Mouse (Mus musculus) inflammation-experienced regulatory T-cells, adult 6 months (primary cell): ENCODE data around the gene Tdo2. TPM values are rescaled to one million over a fixed set of nuclear protein-coding genes. Genes with fewer than 3 reads are reported as not detected.
A peak's percentile ranks its signal among the peaks of the same experiment; 100 is the strongest.

Source experiments
- ATAC-seq: one replicate; pipeline ENCODE4 v1.8.0; 2017
- polyA plus RNA-seq, 3 experiments: library from polyadenylated mRNA; unstranded; fragments of 100-300 nt; shearing (Covaris generic); gene quantifications; one replicate each; pipeline ENCODE4 v1.2.1; 2017

The Tdo2 gene
- polyA plus RNA-seq = 1 to 10 TPM in 1 of 3 experiments, under 1 TPM in 2; 0.43 to 1.4 (median 0.69) TPM

DNA sequence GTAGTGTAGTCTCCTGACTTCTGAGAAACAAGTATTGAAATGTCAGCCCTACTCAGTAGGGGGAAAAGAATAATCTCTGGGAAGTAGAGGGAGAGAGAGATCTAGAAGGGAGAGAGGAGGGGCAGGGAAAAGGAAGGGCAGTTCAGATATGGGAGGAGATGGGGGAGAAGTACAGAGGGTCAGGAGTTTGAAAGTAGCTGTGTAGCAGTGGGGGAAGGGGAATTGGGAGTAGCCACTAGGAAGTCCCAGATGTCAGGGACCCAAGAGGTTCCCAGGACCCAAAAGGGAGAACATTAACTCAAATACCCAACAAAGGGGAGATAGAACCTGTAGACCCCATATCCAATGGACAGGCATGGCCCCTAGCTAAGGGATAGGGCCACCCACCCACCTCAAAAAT lies at the start of gene Tdo2:
Tdo2 (minus strand) TSS at position 101 of the 400 bp plus-strand sequence.
- no peak for ATAC-seq

DNA sequence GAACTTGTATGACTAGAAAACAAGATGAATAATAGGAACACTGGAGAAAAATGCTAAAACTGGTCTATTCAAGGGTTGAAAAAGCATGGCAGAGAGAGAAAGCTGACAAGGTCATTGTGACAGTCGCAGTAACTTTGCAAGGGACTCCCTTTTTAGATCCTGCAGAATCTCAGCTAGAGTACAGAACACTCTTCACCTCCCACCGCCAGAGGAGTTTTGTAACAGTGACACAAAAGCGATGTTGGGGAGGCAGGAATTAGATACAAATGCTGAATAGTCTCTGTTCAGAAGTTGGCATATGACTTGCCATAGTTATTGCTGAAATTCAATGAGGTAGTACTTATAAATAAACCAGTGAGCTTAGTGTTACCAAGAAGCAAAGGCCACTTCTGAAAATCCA lies 47.1 kb upstream of the Tdo2 start:
- no peak for ATAC-seq

DNA sequence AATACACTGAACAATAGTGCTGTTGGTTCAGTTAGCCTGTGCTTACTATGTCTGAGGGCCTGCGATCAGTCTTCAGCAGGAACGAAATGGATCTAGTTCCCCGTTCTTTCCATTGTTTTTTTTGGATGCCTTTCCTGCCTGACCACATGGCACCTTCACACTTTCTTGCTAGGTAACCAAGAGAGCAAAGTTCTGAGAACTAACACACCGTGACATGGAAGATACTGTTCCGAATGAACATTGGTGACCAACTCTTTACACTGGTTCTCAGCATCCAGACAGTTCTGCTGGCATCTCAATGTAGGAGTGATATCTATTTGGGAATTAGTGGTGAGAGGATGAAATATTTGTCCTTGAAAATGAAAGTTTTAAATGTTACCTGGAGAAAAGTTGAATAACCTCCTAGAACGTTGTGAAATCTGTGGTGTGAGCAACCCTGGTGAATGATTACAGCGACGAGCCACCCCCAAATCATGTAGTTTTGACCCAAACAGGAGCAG lies 46.5 kb upstream of the Tdo2 start:
- no peak for ATAC-seq

DNA sequence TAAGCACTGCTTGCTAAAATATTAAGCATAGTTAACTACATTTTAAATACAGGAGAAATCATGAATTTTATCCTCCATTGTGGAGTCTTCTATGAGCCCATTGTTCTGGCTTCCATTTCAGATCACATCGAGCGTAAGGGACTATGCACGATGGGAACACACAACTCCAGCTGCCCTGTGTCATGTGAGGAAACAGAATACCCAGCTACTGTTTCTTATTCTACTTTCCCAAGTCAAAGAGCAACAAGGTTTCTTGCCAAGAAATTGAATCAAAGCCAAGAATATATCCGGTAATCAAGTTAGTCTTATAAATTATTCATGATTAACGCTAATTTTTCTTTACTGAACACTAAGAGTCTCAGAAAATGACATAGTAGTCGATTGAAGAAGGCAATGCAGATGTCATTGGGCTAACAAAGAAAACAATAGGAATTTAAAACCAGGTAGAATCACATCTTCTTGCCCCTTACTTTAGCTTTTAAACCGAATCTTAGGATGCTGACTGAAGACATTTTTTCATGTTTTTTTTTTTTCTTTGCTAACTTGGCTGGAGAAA lies 38.2 kb upstream of the Tdo2 start:
- ATAC-seq = no peak

DNA sequence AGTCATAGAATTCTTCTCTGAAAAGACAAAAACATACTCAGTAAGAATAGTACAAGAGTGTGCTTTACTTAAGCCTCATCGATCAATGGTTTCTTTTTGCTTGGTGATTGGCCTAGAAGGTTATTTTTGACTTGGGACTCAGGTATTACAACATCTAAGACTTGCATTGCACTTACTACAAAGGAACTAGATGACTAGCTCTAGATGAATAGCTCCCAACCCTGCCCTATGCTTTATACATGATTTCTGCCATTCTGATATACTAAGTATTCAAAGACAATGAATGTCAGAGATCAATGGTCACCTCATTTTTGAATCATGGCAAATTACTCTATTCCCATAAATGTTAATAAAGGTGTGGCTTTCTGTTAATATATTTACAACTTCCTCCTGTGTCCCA lies 31.0 kb upstream of the Tdo2 start:
- ATAC-seq = no peak

DNA sequence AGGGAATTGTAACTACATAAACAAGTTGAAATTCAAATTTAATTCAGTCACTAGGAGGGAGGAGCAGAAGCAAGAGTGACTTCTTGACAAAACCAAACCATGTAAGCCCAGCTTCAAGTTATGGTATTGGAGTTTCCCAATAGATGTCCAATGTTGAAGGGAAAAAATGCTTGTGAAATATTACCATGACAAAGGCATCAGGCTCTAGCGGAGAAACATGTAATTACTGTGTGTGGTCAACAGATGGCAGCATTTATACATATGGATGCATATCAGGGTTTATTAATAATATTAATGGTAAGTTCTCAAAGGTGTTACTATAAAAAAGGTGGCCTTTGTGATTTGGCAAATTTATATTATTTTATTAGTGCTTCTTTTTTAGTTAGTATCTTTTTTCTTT lies 20.0 kb upstream of the Tdo2 start:
- ATAC-seq = peak; percentile 63

DNA sequence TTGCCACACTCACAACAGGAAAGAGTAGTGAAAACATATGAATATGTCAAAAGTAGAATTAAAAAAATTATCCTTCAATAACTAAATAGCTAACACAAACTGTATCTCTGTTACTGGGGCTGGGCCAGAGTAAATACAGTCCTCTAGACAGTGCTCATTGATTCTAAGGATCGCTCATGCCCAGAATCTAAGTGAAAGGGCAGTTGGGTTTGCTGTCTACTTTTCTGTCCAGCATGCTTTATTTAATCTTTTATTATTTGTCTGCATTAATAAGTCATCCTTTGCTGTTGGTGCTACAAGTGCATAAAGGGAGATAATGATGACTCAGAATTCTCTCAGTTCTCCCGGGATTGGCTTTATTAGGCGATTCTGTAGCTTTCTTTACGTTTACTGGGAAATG lies 19.4 kb upstream of the Tdo2 start:
- no peak for ATAC-seq

DNA sequence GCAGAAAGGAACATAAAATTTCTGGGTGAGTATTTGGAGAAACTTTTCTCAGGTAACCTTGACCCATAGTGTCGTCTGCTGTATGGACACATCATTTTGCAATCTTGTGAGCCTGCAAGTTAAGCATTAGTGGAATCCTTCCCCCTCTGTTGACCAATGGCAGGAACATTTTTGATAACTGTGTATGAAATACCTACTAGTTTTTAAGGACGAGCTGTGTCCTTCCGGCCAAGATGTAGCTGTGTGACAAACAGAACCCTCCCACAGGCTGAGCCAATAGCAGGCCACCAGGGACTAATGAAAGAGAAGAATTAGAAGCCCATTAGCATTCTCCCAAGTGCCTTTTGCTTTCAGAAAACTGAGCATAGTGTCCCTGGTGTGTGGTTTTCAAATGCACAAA lies 14.5 kb upstream of the Tdo2 start:
- no peak for ATAC-seq

DNA sequence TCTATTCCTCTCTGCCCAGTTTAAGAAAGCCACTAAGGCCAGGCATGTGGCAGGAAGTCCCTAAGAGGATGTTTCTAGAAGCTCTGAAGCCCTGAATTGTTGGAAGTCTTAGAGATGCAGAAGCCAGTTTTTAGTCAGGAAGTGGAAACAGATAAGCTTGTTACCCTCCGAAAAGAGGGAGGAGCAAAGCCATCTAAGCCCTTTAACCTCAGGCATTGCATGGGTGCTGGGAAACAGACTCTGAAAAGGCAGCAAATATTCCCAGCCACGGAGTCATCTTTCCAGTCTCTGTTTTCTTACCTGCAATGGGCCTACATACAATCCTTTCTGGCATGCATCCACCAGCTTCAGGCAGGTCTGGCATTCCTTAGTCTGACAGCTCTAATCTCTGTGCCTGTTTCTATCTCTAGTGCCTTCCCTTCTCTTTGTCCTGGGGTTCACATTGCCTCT lies 13.7 kb upstream of the Tdo2 start:
- ATAC-seq = no peak

DNA sequence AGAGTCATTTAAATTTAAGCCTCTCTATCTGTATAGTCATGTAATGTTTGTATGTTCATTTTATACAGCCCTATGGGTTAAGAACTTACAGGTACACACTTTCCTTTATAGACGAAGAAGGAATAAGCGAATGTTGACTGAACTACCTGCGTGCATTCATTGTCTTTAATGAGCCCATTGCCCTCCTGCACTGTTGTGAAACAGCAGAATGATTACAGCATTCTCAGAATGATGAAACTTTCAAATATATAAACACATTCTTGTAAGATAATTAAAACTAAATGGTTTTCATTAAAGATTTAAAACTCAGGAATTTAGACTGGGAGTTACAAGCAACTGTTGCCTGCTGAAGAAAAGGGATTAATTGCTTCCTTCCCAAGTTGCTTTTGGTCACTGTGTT lies 11.6 kb upstream of the Tdo2 start:
- no peak for ATAC-seq

DNA sequence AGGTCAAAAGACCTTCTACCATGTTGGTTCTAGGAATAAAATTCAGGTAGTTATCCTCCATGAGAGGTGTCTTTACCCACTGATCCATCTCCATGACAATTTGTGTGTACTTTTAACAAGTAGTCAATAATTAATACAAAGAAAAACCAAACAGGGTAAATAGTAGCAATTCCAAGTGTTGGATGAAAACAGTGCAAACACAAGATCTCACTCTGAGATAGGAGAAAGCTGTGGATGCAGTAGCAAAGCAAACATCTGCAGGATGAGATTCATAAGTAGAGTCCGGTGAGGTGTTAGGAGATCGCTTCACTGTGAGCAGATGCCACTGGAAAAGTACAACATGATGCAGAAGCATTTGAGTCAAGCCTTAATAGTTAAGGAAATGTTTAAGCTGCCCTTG lies 10.1 kb upstream of the Tdo2 start:
- no peak for ATAC-seq

DNA sequence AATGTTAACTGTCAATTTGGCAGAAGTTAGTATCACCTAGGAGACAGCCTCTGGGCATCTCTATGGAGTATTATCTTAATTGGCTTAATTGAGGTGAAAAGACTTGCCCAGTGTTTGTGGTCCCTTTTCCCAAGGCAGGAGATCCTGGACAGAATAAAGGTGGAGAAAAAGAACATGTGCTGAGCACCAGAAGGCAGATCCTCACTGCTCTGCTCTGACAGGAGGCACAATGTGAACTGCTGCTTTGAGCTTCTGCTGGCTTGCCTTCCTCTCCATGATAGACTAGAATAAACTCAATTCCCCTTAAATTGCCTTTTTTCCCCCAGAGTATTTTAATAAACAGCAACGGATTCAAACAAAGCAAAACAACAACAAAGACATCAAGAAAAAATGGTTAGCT lies 9.1 kb upstream of the Tdo2 start:
- no peak for ATAC-seq

DNA sequence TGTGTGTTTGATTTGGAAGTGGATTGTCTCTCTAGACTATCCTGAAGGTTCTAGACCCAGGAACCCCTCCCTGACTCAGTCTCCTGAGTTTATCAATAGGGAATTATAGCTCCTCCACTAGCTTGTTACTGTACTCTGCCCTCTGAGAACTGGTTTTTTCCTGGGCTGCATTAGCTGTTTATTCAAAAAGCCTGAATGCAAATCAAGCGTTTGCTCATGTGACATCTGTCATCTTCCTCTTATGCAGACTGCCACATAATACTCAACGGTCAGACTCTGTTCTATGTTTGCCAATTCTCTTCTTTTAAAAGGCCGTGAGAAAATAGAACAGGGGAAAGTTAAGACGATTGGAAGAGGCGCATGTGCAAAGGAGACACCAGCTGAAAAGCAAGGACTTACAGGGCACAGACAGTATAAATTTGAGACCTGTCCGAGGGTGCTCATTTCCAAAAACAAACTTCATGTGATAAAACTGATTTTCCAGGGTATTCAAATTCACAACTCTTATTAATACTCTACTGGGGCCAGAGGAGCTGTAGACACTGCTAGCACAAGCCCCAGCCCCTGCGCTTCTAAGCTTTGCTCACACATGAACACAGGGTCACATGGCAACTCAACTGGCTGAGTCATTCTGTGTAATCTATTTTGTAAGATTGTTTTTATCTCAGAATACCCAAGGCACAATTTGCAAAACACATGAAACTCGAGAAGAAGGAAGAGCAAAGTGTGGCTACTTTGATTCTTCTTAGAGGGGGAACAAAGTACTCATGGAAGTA lies 7.3 kb upstream of the Tdo2 start:
- ATAC-seq = no peak

DNA sequence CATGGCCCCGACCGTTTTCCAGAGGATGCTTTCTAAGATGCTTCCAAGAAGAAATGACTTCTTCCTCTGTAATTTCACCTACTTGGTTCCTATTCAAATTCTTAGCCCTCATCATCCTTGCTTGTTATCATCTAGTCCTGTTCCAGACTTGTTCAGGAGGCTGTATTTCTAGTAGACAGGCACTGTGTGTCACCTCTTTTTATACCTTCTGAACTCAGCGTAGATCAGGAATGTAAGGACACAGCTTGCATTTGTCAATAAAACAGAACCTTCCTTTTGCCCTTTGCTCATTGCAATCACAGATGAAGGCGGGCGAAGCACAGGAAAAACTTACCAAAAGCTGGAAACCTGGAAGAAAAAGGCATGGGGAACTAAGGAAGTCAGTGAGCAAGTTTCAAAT lies 6.0 kb upstream of the Tdo2 start, which contains the start of gene Asic5:
Asic5 (plus strand) TSS at position 301 of the 400 bp plus-strand sequence.
- no peak for ATAC-seq

DNA sequence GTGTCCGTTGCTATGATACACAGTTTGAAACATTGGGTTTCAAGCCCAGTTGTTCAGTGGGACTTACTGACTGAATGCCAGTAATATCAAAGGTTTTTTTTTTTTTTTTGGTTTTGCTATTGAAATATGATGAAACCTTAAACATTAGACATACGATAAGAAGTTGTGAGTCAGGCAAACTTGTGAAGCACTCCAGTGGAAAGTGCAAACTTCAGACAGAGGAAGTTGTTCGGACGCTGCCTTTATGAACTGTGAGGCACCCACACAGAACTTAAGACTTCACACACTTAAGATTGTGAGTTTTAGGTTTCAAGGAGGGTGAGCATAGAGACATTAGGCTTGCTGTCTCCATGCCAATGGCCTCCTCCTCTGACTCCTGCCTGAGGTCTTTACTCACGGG lies 5.6 kb upstream of the Tdo2 start:
- ATAC-seq = no peak

DNA sequence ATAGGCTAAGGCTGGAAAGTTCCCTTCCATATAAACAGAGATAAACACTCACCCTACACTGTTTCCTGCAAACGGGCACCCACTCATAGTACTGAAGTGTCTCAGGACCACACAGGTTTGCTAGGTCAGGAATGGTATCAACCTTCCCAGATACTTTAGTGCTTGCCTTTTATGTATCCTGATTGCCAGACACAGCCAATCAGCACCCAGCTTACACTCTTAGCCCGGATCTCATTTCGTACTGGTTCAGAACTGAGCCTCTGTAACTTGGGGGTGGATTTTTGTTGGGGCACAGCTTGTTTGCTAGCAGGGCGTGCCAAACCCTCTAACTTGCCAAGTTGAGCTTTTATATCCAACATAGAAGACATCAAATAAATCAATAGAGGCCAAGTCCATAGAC lies 395 bp downstream of the Tdo2 start:
- ATAC-seq = no peak

DNA sequence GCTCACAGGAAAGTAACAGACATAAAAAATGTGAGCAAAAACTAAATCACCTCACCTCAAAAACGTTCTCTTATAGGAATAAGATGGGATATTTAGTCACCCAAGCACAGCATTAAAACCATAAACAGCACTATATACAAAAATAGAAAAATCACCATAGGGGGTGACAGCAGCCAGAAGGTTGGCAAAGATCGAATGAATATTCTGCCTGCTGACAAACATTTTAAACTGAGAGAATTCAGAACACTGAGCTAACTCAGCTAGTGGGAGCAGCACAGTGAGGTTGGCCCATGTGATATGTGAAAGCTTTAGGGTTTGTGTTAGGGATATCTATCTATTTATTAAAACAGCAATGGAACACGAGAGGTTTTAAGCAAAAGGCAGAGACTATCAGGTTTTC lies 11.4 kb downstream of the Tdo2 start:
- ATAC-seq = no peak

DNA sequence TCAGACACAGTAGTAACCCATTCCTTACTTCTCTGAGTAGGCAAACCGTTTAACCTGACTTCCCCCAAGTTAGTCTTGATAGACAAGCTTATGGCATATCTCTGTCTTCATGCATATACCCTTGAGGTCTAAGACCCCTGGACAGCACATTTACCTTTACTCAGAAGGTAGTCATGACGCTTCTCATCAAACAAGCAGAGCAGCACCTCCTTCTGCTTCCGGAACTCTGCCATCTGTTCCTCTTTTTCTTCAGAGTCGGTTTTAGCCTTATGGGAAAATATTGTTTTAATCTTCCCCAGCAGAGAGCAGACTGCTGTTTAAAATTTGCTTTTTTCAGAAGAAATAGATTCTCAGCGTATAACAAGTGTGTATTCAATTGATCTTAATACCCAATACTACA lies 12.2 kb downstream of the Tdo2 start:
- ATAC-seq = no peak

DNA sequence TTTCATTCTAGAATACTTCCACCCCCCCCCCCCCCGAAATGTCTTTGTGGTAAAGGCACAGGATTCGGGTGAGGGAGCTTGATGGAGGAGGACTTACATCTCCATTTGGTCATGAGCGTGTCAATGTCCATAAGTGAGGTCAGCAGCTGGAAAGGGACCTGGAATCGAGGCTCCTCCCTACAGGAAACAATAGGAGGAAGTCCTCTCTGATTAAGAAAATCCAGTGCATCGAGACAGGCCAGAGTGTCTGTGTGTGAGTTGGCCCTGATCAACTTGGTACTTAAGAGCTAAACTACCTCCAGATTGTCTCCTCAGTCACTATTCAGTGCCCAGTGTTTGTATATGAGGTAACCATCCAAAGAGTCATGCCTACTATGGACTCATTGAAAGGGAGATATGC lies 14.7 kb downstream of the Tdo2 start:
- ATAC-seq = no peak

DNA sequence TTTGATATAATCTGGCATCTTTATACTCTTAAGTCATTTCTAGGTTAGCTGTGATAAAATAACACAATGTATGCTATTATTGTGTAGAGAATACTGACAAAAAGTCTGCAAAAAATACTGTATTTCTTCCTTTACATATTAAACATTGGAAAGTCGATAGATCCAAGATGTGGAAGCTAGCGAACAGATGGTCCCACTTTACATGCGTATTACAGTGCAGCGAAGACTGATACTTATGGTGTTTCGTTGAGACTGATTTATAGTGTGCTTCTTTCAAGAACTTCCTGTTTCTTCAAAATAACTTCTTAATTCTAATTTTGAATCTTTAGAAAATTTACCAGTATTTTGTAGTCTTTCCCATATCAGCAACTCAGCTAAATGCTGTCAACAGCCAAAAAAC lies 18.5 kb downstream of the Tdo2 start:
- no peak for ATAC-seq

DNA sequence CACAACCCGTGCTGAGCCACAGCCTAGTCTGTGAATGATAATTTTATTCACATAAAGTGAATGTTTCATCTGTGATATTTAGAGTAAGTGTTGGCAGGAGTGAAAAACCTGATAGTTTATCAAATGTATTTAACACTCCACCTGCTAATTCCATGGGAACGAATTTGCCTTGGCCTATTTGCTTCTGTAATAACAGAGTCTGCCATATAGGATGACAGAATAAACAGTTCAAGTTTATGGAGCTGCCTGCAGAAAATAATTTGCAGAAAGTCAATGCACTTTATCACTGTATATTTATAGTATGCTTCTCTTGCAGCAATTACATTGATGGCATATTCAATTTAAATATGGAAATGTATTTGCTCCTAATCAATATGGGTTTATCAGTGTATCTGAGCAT lies 24.2 kb downstream of the Tdo2 start:
- ATAC-seq = no peak

DNA sequence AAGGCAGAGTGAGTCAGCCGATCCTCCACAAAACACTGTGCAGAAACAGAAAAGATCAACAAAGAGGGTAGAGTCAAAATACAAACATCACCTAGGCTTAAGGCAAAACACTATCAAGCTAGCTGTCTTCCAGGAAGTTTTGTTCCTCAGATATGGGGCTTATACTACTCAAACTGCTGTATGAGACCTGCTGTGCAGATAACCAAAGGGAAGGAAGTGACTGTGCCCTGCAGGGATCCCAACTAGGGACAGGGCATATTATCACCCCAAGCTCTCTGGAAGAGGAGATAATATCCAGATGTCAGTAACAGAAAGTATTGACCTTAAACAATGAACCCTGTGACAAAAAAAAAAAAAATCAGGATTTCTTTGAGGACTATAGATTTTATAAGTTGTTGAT lies 27.0 kb downstream of the Tdo2 start:
- no peak for ATAC-seq

DNA sequence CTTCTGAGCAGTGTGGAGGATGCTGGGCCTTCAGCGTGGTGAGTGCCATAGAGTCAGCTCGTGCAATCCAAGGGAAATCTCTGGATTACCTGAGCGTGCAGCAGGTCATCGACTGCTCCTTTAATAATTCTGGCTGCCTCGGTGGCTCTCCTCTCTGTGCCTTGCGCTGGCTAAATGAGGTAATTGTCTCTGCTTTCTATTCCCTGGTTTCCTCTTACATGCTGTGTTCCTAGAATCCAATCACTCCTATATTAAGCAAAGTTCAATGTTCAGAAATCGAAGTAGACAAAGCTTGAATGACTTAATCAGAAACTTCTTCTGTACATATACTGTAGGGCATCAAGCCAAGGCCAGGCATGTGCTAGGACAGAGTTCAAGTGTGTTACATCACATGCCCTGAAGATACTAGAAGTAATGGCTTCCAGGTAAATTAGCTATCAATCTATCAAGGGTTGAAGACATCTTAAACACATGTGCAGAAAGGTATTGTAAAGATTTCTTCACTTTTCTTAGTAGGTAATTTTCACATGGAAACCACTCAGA lies 31.1 kb downstream of the Tdo2 start:
- ATAC-seq = no peak

DNA sequence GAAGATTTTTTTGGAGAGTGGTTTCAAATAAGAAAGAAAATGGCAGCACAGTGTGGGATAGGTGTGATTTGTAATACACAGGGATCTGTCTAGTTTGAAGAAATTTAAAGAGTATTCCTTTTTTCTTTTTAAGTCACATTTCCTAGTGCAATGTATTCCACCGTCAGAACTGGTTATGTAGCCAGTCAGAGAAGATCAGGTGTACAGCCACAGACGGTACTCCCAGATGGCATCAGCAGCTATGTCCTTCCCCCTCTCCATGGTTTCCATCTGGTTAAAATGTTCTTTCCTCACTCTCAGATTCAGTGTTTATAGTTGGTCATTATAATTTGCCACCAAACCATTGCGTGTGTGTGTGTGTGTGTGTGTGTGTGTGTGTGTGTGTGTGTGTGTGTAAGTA lies 32.9 kb downstream of the Tdo2 start:
- no peak for ATAC-seq
